Mouse (Mus musculus) adrenal gland, postnatal 25 days (tissue): ENCODE data around the gene Skint7. TPM values are rescaled to one million over a fixed set of nuclear protein-coding genes. Genes with fewer than 3 reads are reported as not detected.
"Not testable (repeated sequence)": the region's sequence is repeated elsewhere in the genome, so short reads cannot be mapped to it uniquely, and the experiment has no call there.

Experiments used
- DNase-seq: peaks from one replicate; pipeline ENCODE4 v3.0.0; 2021; ENCODE audit warnings: mixed read lengths
- long read RNA-seq: library from polyadenylated mRNA; stranded (forward); transcript quantifications from one replicate; pipeline ENCODE4 v2.0.0, GENCODE M21; 2021
- total RNA-seq: library from RNA; stranded (reverse); gene quantifications from 2 replicates; pipeline ENCODE4 v1.2.3, GENCODE M21; 2021

The Skint7 gene
- not detected in 2 replicates for total RNA-seq
- long read RNA-seq: 0 reads

DNA sequence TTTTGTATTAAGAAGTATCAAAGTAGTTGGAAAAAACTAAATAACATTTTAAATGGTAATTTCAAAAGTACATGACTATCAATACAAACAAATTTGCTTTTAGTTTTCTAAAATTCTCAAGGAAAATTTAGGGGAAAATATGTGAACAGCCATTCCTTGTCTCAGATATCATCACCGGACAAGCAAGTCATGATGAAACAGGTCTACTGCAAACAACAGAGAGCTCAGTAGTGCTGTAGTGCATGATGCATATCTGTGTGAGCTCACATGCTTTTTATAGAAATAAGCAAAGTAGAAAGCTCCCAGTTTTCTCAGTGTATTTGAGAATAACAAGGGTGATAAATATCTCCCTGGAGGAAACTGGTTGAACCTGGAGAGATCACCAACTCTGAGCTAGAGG, at the start of gene Skint7:
Gene Skint7, plus strand, starts transcription at position 301 of the 400 bp plus-strand sequence.
- DNase-seq: no peak

DNA sequence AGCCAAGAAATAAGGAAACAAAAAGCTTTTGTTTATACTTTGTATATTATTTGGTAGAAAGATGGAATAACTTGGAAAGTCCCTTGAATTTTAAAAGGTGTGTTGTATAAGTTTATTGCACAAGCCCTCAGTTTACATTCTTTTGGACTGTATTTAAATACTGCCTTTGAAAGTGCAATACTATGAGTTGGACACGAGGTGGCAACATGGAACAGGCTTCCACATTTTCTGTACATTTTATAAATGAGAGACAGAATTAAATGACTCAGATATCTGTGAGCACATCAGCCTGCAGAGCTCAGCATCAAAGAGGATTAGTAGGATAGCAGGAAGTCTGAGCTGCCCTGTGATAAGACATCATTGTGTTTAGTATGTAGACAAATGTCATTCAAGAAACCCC, 11.4 kb upstream of the Skint7 start:
- DNase-seq: no peak

DNA sequence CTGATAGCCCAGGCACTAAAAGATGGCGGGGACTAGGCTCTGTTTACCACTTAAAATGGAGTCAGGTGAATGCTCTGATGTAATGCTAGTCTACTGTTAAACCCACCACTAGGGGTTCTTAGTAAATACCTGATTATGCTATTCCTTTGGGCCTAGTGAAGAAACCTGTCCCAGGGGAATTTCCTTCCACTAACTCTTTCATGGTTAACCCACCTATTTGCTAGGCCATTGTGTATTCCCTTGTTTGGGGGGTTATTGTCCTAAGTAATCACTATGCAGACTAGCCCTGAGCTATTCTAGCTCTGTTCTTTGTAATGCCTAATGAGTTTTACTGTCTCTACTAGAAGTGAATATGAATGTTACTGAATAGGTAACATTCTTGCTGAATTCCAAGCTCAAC, 9.5 kb upstream of the Skint7 start:
- DNase-seq: not testable (repeated sequence)

- DNase-seq: no peak
Measured at GRCm38 (mm10) chr4:111963669-111964068, 9.1 kb upstream of the Skint7 start.

DNA sequence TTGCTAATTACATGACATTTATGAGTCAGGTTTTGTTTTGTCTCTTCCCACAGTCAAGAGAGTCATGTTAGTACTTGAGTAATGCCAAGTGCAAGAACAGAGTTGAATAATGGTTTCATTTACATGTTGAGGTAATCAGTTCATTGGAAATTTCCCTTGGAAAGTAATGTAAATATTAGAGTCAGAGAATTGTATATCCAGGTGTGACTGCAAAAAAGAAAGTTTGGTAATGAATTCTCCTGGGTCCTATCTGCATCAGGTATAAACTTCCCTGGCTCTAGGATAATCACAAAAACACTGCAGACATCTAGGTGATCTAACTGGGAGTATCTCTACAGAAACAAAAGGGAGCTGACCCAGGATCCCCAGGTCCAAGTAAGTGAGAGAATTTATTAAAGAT, 33.2 kb downstream of the Skint7 start, which contains the start of gene Skint1:
Gene Skint1, plus strand, starts transcription at position 301 of the 400 bp plus-strand sequence.
- no peak for DNase-seq

Other genes starting within 250 kb of the Skint7 start
- gene Slc5a9, start 70.0 kb upstream of the Skint7 start, total RNA-seq: not detected in 2 replicates
- gene Skint8, start 53.5 kb upstream of the Skint7 start, total RNA-seq: not detected in 2 replicates
- gene Skint1, start 33.3 kb downstream of the Skint7 start, total RNA-seq: not detected in 2 replicates
- not detected in 2 replicates for gene Skint4, start 99.1 kb downstream of the Skint7 start, total RNA-seq